In the genomic region with DNA sequence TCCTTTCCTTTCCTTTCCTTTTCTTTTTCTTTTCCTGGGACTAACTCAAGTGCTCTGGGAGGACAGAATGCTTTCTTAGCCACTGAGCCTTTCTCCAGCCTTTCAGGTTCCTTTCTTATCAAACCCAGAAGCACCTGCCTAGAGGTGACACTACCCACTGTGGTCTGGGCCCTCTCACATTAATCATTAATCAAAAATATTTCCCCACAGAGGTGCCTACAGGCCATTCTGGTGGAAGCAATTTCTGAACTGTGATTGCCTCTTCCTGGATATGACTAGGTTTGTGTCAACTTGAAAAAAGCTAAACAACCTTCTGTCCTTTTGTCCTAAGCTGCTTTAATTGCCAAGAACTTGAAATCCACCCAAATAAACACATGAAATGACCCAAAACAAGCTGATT, we compare ENCODE assay signal across 21 mouse cellular contexts. TPM values are rescaled to one million over a fixed set of nuclear protein-coding genes. Genes with fewer than 3 reads are reported as not detected.
DNase-seq lines count a peak whose midpoint lies in the region; ATAC-seq and TF ChIP-seq lines count a peak whose summit lies in the region.
"Had no signal": no experiment of that assay in that cellular context is flagged by ENCODE, and none has a peak within 500 bp of the region (broad histone marks: within the 10 kb centered on the region; RNA-seq: fewer than 3 reads in every experiment).

No protein-coding gene starts in this region.

- ATAC-seq in intestine, embryonic 14.5 days (replicated peaks; ENCODE audit: low FRiP score, low TSS enrichment, low read depth): peak; percentile 81; the same call in 1 of the 2 replicates
- ATAC-seq in intestine, postnatal 0 days: peak; percentile 95
- ATAC-seq in stomach, embryonic 15.5 days (ENCODE audit: insufficient read depth, low FRiP score, low read depth): peak; percentile 84
- ATAC-seq: midbrain, embryonic 16.5 days had no signal

- H3K36me3 ChIP-seq in intestine, embryonic 14.5 days (ENCODE audit: control insufficient read depth, insufficient read depth, low read length): no peaks in the 10 kb centered on the region
- H3K36me3 ChIP-seq in intestine, postnatal 0 days (ENCODE audit: control insufficient read depth, insufficient read depth): no peaks in the 10 kb centered on the region
- H3K36me3 ChIP-seq in stomach, embryonic 15.5 days: no peaks in the 10 kb centered on the region
- H3K36me3 ChIP-seq: hindbrain, embryonic 12.5 days; neural tube, embryonic 15.5 days had no signal

- peak; percentile 64 for DNase-seq in kidney, adult 9 months
- DNase-seq in kidney, postnatal 4 days: no peak
- DNase-seq in intestine, embryonic 14.5 days (ENCODE audit: low spot score): no peak
- DNase-seq in layer of hippocampus, adult 8-10 months (ENCODE audit: low spot score in 2 of 2): no peak
- no peak for DNase-seq in cerebellum, adult 11-12 months
- DNase-seq: B cell, adult 2 months; cerebellum, adult 2 months; gastrocnemius, adult 2 months; heart, postnatal 10 days; right cerebral cortex, postnatal 25 days; thymus, postnatal 14 days had no signal

- H3K4me1 ChIP-seq in intestine, embryonic 14.5 days (replicated peaks; ENCODE audit: control insufficient read depth, insufficient read depth, low read length): no peaks in the 10 kb centered on the region
- H3K4me1 ChIP-seq in intestine, postnatal 0 days (replicated peaks; ENCODE audit: control insufficient read depth, insufficient read depth, low read length): no peaks in the 10 kb centered on the region
- no peaks in the 10 kb centered on the region for H3K4me1 ChIP-seq in stomach, embryonic 15.5 days
- H3K4me1 ChIP-seq: hindbrain, embryonic 12.5 days; neural tube, embryonic 15.5 days had no signal

- H3K4me3 ChIP-seq in intestine, embryonic 14.5 days (ENCODE audit: low read depth, low read length): no peak overlapping the region
- no peak overlapping the region for H3K4me3 ChIP-seq in intestine, postnatal 0 days (ENCODE audit: low read depth, low read length)
- H3K4me3 ChIP-seq in stomach, embryonic 15.5 days (replicated peaks): no peak overlapping the region
- H3K4me3 ChIP-seq: gastrocnemius, adult 2 months; hindbrain, embryonic 12.5 days; layer of hippocampus, adult 2 months; neural tube, embryonic 15.5 days had no signal

- no peak overlapping the region for H3K9ac ChIP-seq in intestine, embryonic 14.5 days (ENCODE audit: low read length)
- no peak overlapping the region for H3K9ac ChIP-seq in intestine, postnatal 0 days (ENCODE audit: low read depth, low read length)
- no peak overlapping the region for H3K9ac ChIP-seq in stomach, embryonic 15.5 days
- H3K9ac ChIP-seq: hindbrain, embryonic 12.5 days; neural tube, embryonic 15.5 days had no signal

- H3K9me3 ChIP-seq in intestine, embryonic 14.5 days (ENCODE audit: control insufficient read depth, low read length): no peaks in the 10 kb centered on the region
- no peaks in the 10 kb centered on the region for H3K9me3 ChIP-seq in intestine, postnatal 0 days (ENCODE audit: control insufficient read depth)
- H3K9me3 ChIP-seq in stomach, embryonic 15.5 days: no peaks in the 10 kb centered on the region
- H3K9me3 ChIP-seq: hindbrain, embryonic 12.5 days; neural tube, embryonic 15.5 days had no signal

- no peak for TF ChIP-seq CTCF in intestine, postnatal 0 days (IDR thresholded peaks at IDR 0.05; ENCODE audit: low read depth)

- peak overlapping the region; percentile 63 for H3K27ac ChIP-seq in intestine, embryonic 14.5 days (ENCODE audit: low read depth)
- peak overlapping the region; percentile 79 for H3K27ac ChIP-seq in intestine, postnatal 0 days (ENCODE audit: low read depth, low read length)
- H3K27ac ChIP-seq in stomach, embryonic 15.5 days: peak overlapping the region; percentile 78
- H3K27ac ChIP-seq: gastrocnemius, adult 2 months; hindbrain, embryonic 12.5 days; layer of hippocampus, adult 2 months; neural tube, embryonic 15.5 days had no signal

- H3K27me3 ChIP-seq in intestine, embryonic 14.5 days (replicated peaks; ENCODE audit: control insufficient read depth, insufficient read depth, low read length): no peaks in the 10 kb centered on the region
- H3K27me3 ChIP-seq in intestine, postnatal 0 days (replicated peaks; ENCODE audit: control insufficient read depth, insufficient read depth, low read length): no peaks in the 10 kb centered on the region
- H3K27me3 ChIP-seq in stomach, embryonic 15.5 days (replicated peaks): no peaks in the 10 kb centered on the region
- H3K27me3 ChIP-seq: hindbrain, embryonic 12.5 days; neural tube, embryonic 15.5 days had no signal

- no peak overlapping the region for H3K4me2 ChIP-seq in intestine, embryonic 14.5 days (ENCODE audit: low read length)
- peak overlapping the region; percentile 30; the same call in 1 of the 2 replicates for H3K4me2 ChIP-seq in intestine, postnatal 0 days (replicated peaks; ENCODE audit: low read depth)
- H3K4me2 ChIP-seq in stomach, embryonic 15.5 days: 0 out of 2 replicates have a peak overlapping the region, but pooled peaks have one; percentile 3
- H3K4me2 ChIP-seq: heart, embryonic 11.5 days; hindbrain, embryonic 12.5 days; neural tube, embryonic 15.5 days had no signal

RNA-seq across cellular contexts. Expression of gene Cyp3a13, which starts 0.8 kb away (rescaled TPM):
- 13.2 and 13.6 TPM in 2 replicates for polyA plus RNA-seq in intestine, embryonic 14.5 days (2014; fragmentation: Nextera tagmentation; extraction: Ambion mirVana)
- 119 and 134 TPM in 2 replicates for polyA plus RNA-seq in intestine, postnatal 0 days (2015; fragmentation: Nextera tagmentation; extraction: Ambion mirVana)
- polyA plus RNA-seq in stomach, embryonic 15.5 days (2015; fragmentation: Nextera tagmentation; extraction: Ambion mirVana): 9.3 and 10.4 TPM in 2 replicates
- under 1 TPM; 0.14 to 0.49 (median 0.31) TPM for total RNA-seq in layer of hippocampus, adult 8-10 months (2022)
- total RNA-seq: gastrocnemius, adult 2 months had no signal
- polyA plus RNA-seq: forebrain, embryonic 11.5 days; hindbrain, embryonic 12.5 days; midbrain, embryonic 16.5 days; neural tube, embryonic 15.5 days; testis, adult 2 months had no signal

RNA-seq across cellular contexts. Expression of gene Gjc3, which starts 40.7 kb away (rescaled TPM):
- 0.19 and 0.38 TPM in 2 replicates for polyA plus RNA-seq in intestine, embryonic 14.5 days (2014; fragmentation: Nextera tagmentation; extraction: Ambion mirVana)
- polyA plus RNA-seq in intestine, postnatal 0 days (2015; fragmentation: Nextera tagmentation; extraction: Ambion mirVana): 0.69 and 1.0 TPM in 2 replicates
- polyA plus RNA-seq in stomach, embryonic 15.5 days (2015; fragmentation: Nextera tagmentation; extraction: Ambion mirVana): 0.62 and 0.94 TPM in 2 replicates
- total RNA-seq in layer of hippocampus, adult 8-10 months (2022): 10 to 100 TPM; 21.7 to 35.9 (median 28.1) TPM
- polyA plus RNA-seq: forebrain, embryonic 11.5 days; heart, embryonic 11.5 days had no signal

RNA-seq across cellular contexts. Expression of gene Pilrb2, which starts 50.6 kb away (rescaled TPM):
- 0.55 and 0.63 TPM in 2 replicates for polyA plus RNA-seq in intestine, embryonic 14.5 days (2014; fragmentation: Nextera tagmentation; extraction: Ambion mirVana)
- polyA plus RNA-seq in intestine, postnatal 0 days (2015; fragmentation: Nextera tagmentation; extraction: Ambion mirVana): 1.8 and 3.4 TPM in 2 replicates
- 1.4 and 1.6 TPM in 2 replicates for polyA plus RNA-seq in stomach, embryonic 15.5 days (2015; fragmentation: Nextera tagmentation; extraction: Ambion mirVana)
- total RNA-seq in layer of hippocampus, adult 8-10 months (2022): under 1 TPM in 1 of 4 experiments, not detected in 3; 0.27 TPM
- total RNA-seq: layer of hippocampus, adult 2 months; left cerebral cortex, postnatal 25 days had no signal
- polyA plus RNA-seq: forebrain, embryonic 11.5 days; hindbrain, embryonic 12.5 days; midbrain, embryonic 16.5 days; neural tube, embryonic 15.5 days; testis, adult 2 months had no signal

RNA-seq across cellular contexts. Expression of gene Azgp1, which starts 59.1 kb away (rescaled TPM):
- polyA plus RNA-seq in intestine, embryonic 14.5 days (2014; fragmentation: Nextera tagmentation; extraction: Ambion mirVana): not detected in 2 replicates
- not detected in 2 replicates for polyA plus RNA-seq in intestine, postnatal 0 days (2015; fragmentation: Nextera tagmentation; extraction: Ambion mirVana)
- 0.43 and 0.46 TPM in 2 replicates for polyA plus RNA-seq in stomach, embryonic 15.5 days (2015; fragmentation: Nextera tagmentation; extraction: Ambion mirVana)
- not detected for total RNA-seq in layer of hippocampus, adult 8-10 months (2022)
- total RNA-seq: gastrocnemius, adult 2 months; heart, postnatal 10 days; layer of hippocampus, adult 2 months; left cerebral cortex, postnatal 25 days had no signal
- polyA plus RNA-seq: forebrain, embryonic 11.5 days; heart, embryonic 11.5 days; hindbrain, embryonic 12.5 days; midbrain, embryonic 16.5 days; neural tube, embryonic 15.5 days had no signal
